Mouse (Mus musculus): Measurements from ENCODE around the gene Yif1a. TPM values are rescaled to one million over a fixed set of nuclear protein-coding genes. Genes with fewer than 3 reads are reported as not detected.
A peak's percentile ranks its signal among the peaks of the same experiment; 100 is the strongest.

Gene Yif1a
- polyA plus RNA-seq (2012; rRNA removed): 62.8 and 63.2 TPM in 2 replicates

GRCm38 (mm10) chr19:5087884-5088728 is at the start of gene Yif1a:
TSS of gene Yif1a (plus strand) at chr19:5088538.
- TF ChIP-seq CTCF (IDR thresholded peaks at IDR 0.05; ENCODE audit: borderline replicate concordance, extremely low read depth, insufficient read depth, insufficient read length) (peak; percentile 59), POLR2A (IDR thresholded peaks at IDR 0.05; ENCODE audit: borderline replicate concordance, extremely low read depth, insufficient read depth, insufficient read length, poor library complexity, severe bottlenecking) (peak; percentile 47; the same call in 1 of the 2 replicates)
- peak; percentile 100 for DNase-seq (ENCODE audit: low read depth)

DNA sequence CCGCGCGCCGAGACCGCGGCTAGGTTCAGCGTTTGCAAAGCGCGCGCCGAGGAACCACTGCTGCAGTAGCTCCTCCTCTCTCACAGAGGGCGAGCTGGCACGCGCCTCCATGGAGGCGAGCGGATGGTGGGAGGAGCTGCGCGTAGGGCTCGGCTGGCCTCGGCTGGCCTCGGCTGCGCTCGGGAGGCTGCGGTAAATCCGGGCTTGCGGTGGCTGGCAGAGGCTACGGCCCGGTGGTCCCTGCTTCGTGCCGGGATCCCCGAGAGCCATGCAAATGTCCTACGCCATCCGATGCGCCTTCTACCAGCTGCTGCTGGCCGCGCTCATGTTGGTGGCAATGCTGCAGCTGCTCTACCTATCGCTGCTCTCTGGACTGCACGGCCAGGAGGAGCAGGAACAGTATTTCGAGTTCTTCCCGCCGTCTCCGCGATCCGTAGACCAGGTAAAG is 49.6 kb upstream of the Yif1a start, which contains the start of the genes B4gat1 and AC124502.3:
Gene B4gat1, plus strand, starts transcription at position 118 of the 448 bp plus-strand sequence.
Gene AC124502.3, plus strand, starts transcription at position 183 of the 448 bp plus-strand sequence.
- TF ChIP-seq POLR2A (IDR thresholded peaks at IDR 0.05; ENCODE audit: borderline replicate concordance, extremely low read depth, insufficient read depth, insufficient read length, poor library complexity, severe bottlenecking) (peak; percentile 74), CTCF (IDR thresholded peaks at IDR 0.05; ENCODE audit: borderline replicate concordance, extremely low read depth, insufficient read depth, insufficient read length) (no peak)
- peak; percentile 98 for DNase-seq (ENCODE audit: low read depth)

- TF ChIP-seq CTCF (IDR thresholded peaks at IDR 0.05; ENCODE audit: borderline replicate concordance, extremely low read depth, insufficient read depth, insufficient read length) (no peak), POLR2A (IDR thresholded peaks at IDR 0.05; ENCODE audit: borderline replicate concordance, extremely low read depth, insufficient read depth, insufficient read length, poor library complexity, severe bottlenecking) (no peak)
- DNase-seq (ENCODE audit: low read depth): no peak
These were observed 48.8 kb upstream of the Yif1a start for GRCm38 (mm10) chr19:5039301-5040114.

DNA sequence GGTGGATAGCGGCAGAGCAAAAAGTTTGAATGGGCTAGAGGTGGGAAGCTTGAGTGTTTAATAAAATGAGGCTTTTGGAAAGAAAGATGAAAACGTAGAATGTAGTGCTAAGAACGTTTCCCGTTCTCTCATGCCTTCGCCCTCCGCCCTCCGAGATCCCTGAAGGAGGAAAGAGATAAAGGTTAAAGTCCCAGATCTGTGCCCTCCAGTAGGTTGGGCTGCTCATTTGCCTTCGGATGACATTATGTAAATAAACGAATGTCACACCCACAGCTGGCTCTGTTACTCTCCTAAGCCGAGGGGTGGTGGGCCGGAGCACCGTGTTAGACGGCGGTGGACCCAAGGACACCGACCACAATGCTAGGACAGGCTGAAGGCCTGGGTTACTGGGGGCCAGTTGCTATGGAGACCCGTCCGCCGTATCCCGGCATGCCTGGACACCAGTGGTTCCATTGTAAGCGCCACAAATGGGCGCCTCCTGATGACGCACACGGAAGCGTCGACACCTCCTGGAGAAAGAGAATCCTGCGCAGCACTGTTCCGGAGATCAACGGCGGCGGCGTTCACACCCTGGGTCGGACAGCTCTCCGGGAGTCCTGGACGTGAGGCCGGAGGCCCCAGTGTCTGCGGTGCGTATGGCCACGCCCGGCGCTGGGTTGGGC is 47.3 kb upstream of the Yif1a start, which contains the start of gene Brms1:
Gene Brms1, plus strand, starts transcription at position 493 of the 662 bp plus-strand sequence.
- peak; percentile 98 for DNase-seq (ENCODE audit: low read depth)
- TF ChIP-seq CTCF (IDR thresholded peaks at IDR 0.05; ENCODE audit: borderline replicate concordance, extremely low read depth, insufficient read depth, insufficient read length) (no peak), POLR2A (IDR thresholded peaks at IDR 0.05; ENCODE audit: borderline replicate concordance, extremely low read depth, insufficient read depth, insufficient read length, poor library complexity, severe bottlenecking) (peak; percentile 10; the same call in 1 of the 2 replicates)

- DNase-seq (ENCODE audit: low read depth): no peak
- no peak for TF ChIP-seq POLR2A (IDR thresholded peaks at IDR 0.05; ENCODE audit: borderline replicate concordance, extremely low read depth, insufficient read depth, insufficient read length, poor library complexity, severe bottlenecking)
- TF ChIP-seq CTCF (IDR thresholded peaks at IDR 0.05; ENCODE audit: borderline replicate concordance, extremely low read depth, insufficient read depth, insufficient read length): no peak
These were observed 46.8 kb upstream of the Yif1a start for GRCm38 (mm10) chr19:5041588-5041987.

GRCm38 (mm10) chr19:5045531-5045930 is 42.8 kb upstream of the Yif1a start:
- TF ChIP-seq CTCF (IDR thresholded peaks at IDR 0.05; ENCODE audit: borderline replicate concordance, extremely low read depth, insufficient read depth, insufficient read length): no peak
- TF ChIP-seq POLR2A (IDR thresholded peaks at IDR 0.05; ENCODE audit: borderline replicate concordance, extremely low read depth, insufficient read depth, insufficient read length, poor library complexity, severe bottlenecking): no peak
- no peak for DNase-seq (ENCODE audit: low read depth)

DNA sequence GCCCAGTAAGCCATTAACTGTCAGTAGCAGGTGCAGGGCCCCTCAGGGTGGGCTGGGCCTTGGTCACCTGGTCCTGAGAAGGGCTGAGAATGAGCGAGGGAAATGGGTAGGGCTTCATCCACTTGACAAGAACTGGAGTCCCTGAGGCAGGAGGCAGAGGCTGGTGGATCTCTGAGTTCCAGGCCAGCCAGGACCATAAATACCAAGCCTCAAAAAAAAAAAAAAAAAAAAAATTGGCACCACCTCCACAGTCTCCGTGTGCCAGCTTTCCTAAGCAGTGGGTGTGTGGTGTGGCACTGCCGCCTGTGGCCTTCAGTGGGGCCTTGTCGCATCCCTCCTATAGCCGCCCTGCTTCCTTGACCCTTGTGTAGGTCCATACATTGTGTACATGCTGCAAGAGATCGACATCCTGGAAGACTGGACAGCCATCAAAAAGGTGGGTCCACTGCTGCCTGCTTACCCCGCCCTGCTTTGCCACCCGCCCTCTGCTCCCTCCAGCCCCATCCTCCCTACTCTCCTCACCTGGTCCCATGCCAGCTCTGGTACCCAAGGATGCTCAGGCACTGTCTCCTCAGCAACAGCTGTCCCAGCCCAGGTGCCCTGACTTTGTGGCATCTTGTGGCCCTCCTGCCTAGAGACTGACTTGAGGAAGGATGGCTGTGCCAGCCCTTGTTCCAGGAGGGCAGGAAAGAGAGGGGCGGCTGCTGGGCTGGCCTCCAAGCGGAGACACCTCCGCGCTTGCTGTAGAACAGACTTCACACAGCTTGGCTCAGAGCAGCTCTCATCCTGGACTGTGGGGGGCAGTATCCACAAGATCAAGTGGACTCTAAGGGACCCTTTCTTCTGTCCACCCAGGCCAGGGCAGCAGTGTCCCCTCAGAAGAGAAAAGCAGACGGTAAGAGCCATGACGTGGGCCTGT is 39.9 kb upstream of the Yif1a start:
- TF ChIP-seq CTCF (IDR thresholded peaks at IDR 0.05; ENCODE audit: borderline replicate concordance, extremely low read depth, insufficient read depth, insufficient read length): no peak
- no peak for TF ChIP-seq POLR2A (IDR thresholded peaks at IDR 0.05; ENCODE audit: borderline replicate concordance, extremely low read depth, insufficient read depth, insufficient read length, poor library complexity, severe bottlenecking)
- DNase-seq (ENCODE audit: low read depth): no peak

DNA sequence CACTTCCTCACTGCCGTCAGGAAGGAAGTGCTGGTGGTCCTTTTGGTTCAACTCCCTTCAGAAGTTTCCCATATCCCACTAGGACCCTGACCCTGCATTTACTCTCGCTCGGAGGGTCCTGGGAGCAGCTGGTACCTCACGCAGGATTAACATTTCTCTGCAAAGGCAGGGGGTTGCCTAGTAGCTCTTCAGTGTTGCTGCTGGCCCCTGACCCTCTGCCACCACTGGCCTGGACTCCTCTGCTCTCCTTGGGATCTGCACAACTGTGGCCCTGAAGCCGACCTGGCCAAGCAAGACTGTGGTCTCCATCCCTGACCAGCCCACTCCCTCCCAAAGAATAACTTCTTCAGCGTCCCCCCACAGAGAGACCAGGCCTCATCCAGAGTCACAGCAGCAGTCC is 39.0 kb upstream of the Yif1a start:
- DNase-seq (ENCODE audit: low read depth): no peak
- no peak for TF ChIP-seq POLR2A (IDR thresholded peaks at IDR 0.05; ENCODE audit: borderline replicate concordance, extremely low read depth, insufficient read depth, insufficient read length, poor library complexity, severe bottlenecking)
- TF ChIP-seq CTCF (IDR thresholded peaks at IDR 0.05; ENCODE audit: borderline replicate concordance, extremely low read depth, insufficient read depth, insufficient read length): no peak

DNA sequence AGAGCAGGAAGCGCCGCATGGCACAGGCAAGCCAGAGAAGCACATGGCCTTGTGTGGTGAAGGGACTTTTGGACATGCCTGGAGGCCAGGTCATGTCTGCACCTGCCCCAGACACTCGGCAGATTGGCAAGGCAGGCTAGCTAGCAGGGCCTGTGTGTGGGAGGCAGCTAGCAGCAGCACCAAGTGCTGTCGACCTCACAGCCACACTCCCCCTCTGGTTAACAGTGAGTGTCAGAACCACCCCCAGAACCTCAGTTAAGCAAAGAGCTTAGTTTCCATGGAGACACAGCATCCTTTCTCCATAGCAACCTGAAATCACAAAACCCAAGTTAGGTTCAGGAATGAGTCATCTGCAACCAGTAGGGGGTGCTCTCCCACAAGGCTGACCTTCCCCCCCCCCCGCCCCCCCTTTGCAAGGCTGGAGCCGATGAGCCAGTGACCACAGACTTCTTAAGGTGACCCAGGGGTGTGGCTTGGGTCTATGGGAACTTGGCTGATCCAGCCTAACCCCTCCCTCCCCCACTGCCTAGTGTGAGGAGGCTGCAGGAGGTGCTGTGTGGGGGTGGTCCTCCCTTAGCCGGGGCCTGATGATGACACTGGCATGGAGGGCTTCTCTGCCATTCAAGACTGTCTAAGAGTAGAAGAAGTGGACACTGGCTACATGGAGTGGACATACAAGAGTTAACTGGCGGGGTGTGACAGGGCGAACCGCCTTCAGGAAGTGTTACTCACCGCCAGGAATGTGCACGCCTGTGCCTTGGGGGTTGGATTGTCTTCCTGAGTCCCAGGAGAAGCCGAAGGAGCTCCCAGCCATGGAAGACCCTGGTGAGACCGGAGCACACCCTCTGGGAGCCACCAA is 38.1 kb upstream of the Yif1a start, which contains the start of gene Rin1:
Gene Rin1, plus strand, starts transcription at position 435 of the 859 bp plus-strand sequence.
- TF ChIP-seq POLR2A (IDR thresholded peaks at IDR 0.05; ENCODE audit: borderline replicate concordance, extremely low read depth, insufficient read depth, insufficient read length, poor library complexity, severe bottlenecking) (no peak), CTCF (IDR thresholded peaks at IDR 0.05; ENCODE audit: borderline replicate concordance, extremely low read depth, insufficient read depth, insufficient read length) (peak; percentile 38; the same call in 1 of the 2 replicates)

More for the DNA sequence above, 38.1 kb upstream of the Yif1a start, which contains the start of gene Rin1:
- peak; percentile 74 for DNase-seq (ENCODE audit: low read depth)
